Mouse (Mus musculus) myocyte (in vitro differentiated cells): Measurements from ENCODE around the gene Rpl11. TPM values are rescaled to one million over a fixed set of nuclear protein-coding genes. Genes with fewer than 3 reads are reported as not detected.

Experiments used
- H3K27me3 ChIP-seq: one replicate; pipeline ENCODE4 v1.6.1; 2011; ENCODE audit not compliant: control insufficient read depth, insufficient read depth, insufficient read length
- H3K36me3 ChIP-seq: one replicate; pipeline ENCODE4 v1.6.1; 2011; ENCODE audit not compliant: control insufficient read depth, insufficient read depth
- H3K4me2 ChIP-seq: one replicate; pipeline ENCODE4 v1.6.1; 2011; ENCODE audit warnings: low read depth, control low read depth
- H3K4me3 ChIP-seq: one replicate; pipeline ENCODE4 v1.5.1; 2011; ENCODE audit warnings: mild to moderate bottlenecking, control low read depth, moderate library complexity
- H3K79me2 ChIP-seq: one replicate; pipeline ENCODE4 v1.6.1; 2011; ENCODE audit not compliant: control insufficient read depth, insufficient read depth
- H3ac ChIP-seq: one replicate; pipeline ENCODE4 v1.6.1; 2011; ENCODE audit not compliant: control insufficient read depth, insufficient read length
- CEBPB ChIP-seq: IDR thresholded peaks from 2 replicates; pipeline ENCODE4 v1.6.1; 2011; ENCODE audit warnings: mild to moderate bottlenecking, moderate library complexity; ENCODE audit not compliant: poor library complexity, insufficient read depth, severe bottlenecking
- E2F4 ChIP-seq: IDR thresholded peaks from one replicate; pipeline ENCODE4 v1.6.1; 2011; ENCODE audit warnings: mild to moderate bottlenecking, control low read depth, moderate library complexity; ENCODE audit not compliant: insufficient read depth
- MAX ChIP-seq: IDR thresholded peaks from one replicate; pipeline ENCODE4 v1.6.1; 2011; ENCODE audit warnings: low read depth, mild to moderate bottlenecking, control low read depth
- MYOD1 ChIP-seq, 3 experiments: IDR thresholded peaks; one replicate each; pipeline ENCODE4 v1.6.1; 2011; ENCODE audit warnings: control low read depth in 2 of 3, low read depth in 2 of 3, mild to moderate bottlenecking in 2 of 3, moderate library complexity in 1 of 3; ENCODE audit not compliant: insufficient read length in 2 of 3, control insufficient read depth in 1 of 3
- MYOG ChIP-seq, 3 experiments: IDR thresholded peaks; one replicate each; pipeline ENCODE4 v1.6.1; 2011; ENCODE audit warnings: control low read depth in 2 of 3, low read depth in 2 of 3, mild to moderate bottlenecking in 2 of 3; ENCODE audit not compliant: insufficient read length in 2 of 3, control insufficient read depth in 1 of 3, insufficient read depth in 1 of 3
- POLR2A ChIP-seq: IDR thresholded peaks from one replicate; pipeline ENCODE4 v1.6.1; 2011; ENCODE audit warnings: low read depth, mild to moderate bottlenecking, control low read depth, moderate library complexity; ENCODE audit not compliant: insufficient read length
- POLR2AphosphoS2 ChIP-seq: IDR thresholded peaks from one replicate; pipeline ENCODE4 v1.6.1; 2011; ENCODE audit warnings: low read depth, control low read depth; ENCODE audit not compliant: insufficient read length
- REST ChIP-seq: IDR thresholded peaks from one replicate; pipeline ENCODE4 v1.6.1; 2011; ENCODE audit warnings: mild to moderate bottlenecking, control low read depth, moderate library complexity; ENCODE audit not compliant: insufficient read depth, insufficient read length
- SRF ChIP-seq: IDR thresholded peaks from one replicate; pipeline ENCODE4 v1.6.1; 2011; ENCODE audit warnings: low read depth; ENCODE audit not compliant: control insufficient read depth, insufficient read length
- TCF12 ChIP-seq: IDR thresholded peaks from one replicate; pipeline ENCODE4 v1.6.1; 2011; ENCODE audit warnings: mild to moderate bottlenecking, control low read depth; ENCODE audit not compliant: poor library complexity, insufficient read depth, severe bottlenecking
- TCF3 ChIP-seq: IDR thresholded peaks from one replicate; pipeline ENCODE4 v1.6.1; 2011; ENCODE audit warnings: low read depth, control low read depth; ENCODE audit not compliant: insufficient read length
- USF1 ChIP-seq: IDR thresholded peaks from one replicate; pipeline ENCODE4 v1.6.1; 2011; ENCODE audit warnings: low read depth, mild to moderate bottlenecking, control low read depth, moderate library complexity
- polyA plus RNA-seq: library from polyadenylated mRNA; unstranded; fragments of >200 nt; fragmentation: generic; extraction: Trizol; gene quantifications from one replicate; pipeline ENCODE4 v1.2.1, GENCODE M21; 2012; ENCODE audit warnings: missing spikeins

Gene Rpl11
- polyA plus RNA-seq, 1 experiment, result 1,551 TPM

DNA sequence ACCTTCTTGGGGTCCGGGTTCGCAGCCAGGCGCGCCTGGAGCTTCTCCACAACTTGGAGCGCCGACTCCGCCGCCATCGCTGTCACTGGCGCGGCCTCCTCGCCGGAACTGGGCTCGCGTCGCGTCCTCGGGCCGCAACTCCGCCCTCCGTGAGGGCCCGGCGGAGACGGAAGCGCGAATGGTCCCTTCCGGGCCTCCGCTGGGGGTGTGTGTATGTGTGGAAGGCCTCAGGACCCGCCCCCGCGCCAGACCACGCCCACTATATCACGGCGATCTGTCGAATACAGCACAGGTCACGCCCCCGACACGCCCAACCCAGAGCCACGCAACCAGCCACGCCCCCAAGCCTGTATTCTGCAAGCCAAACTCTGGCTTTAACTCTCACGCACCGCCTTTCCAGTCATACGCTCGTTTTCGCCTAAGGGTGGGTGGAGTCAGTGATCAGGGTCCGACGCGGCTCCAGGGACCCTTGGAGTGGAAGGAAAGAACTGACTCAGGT is 31.6 kb downstream of the Rpl11 start, which contains the start of gene Eloa:
Eloa (minus strand) TSS at position 215 of the 499 bp plus-strand sequence.
- peak within 1 kb of the TSS; percentile 69 for H3ac ChIP-seq
- H3K79me2 ChIP-seq, result peaks cover 45% of the 10 kb centered on the region
- TF ChIP-seq MYOD1 (IDR thresholded peaks at IDR 0.05; ENCODE audit: control insufficient read depth in 1 of 3, insufficient read length in 2 of 3, low read depth in 2 of 3) (peak in 1 of 3 experiments; percentile 3), POLR2AphosphoS2 (peak; percentile 94), MYOG (IDR thresholded peaks at IDR 0.05; ENCODE audit: control insufficient read depth in 1 of 3, insufficient read depth in 1 of 3, insufficient read length in 2 of 3, low read depth in 2 of 3) (peak in 1 of 3 experiments; percentile 27), SRF (peak; percentile 56), E2F4 (no peak), TCF3 (no peak), POLR2A (peak; percentile 90), REST (no peak)
- H3K4me3 ChIP-seq, result peak within 1 kb of the TSS; percentile 80
- H3K36me3 ChIP-seq, result no peaks in the 10 kb centered on the region
- peak within 1 kb of the TSS; percentile 92 for H3K4me2 ChIP-seq
- H3K27me3 ChIP-seq, result no peaks in the 10 kb centered on the region

DNA sequence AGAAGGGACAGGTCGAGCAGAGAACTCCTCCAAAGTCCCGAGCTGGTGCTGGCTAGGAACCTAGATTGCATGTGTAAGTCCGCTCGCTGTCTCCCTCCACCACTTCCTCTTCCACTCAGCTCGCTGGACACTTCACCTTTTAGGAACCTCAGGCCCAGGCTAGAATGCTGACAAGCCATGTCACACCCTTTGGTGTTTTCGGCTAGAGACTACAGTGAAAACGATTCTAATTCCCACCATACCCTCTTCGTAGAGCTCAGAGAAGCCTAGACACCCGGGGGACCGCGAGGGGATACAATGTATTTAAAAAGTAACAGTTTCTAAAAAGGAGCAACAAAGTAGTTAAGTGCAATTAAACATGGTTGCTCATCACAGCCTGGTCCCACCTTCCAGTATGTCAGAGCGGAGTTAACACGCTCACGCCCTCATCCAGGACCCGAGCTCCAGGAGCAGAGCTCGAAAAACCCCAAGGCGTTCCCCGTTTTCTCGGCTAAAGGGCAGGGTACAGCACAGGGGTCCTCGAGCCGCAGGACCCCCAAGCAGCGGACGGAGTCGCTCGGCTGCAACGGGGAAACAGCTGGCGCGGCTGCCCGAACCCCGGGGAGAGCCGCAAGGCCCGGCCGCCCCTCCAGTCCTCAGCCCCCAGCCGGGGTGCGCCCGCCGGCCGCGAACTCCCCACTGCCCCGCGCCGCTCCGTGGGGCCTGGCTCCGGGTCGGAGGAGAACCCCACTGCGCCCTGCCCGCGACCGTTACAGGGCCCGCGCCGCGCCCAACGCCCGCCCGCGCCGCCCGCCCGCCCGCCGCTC is 32.3 kb downstream of the Rpl11 start:
- no peaks in the 10 kb centered on the region for H3K36me3 ChIP-seq
- H3K4me2 ChIP-seq, result peak overlapping the region; percentile 92
- no peaks in the 10 kb centered on the region for H3K27me3 ChIP-seq
- peak overlapping the region; percentile 80 for H3K4me3 ChIP-seq
- TF ChIP-seq MAX, result no peak
- no peak for TF ChIP-seq POLR2AphosphoS2
- H3K79me2 ChIP-seq, result peaks cover 52% of the 10 kb centered on the region
- peak overlapping the region; percentile 69 for H3ac ChIP-seq

- no peak overlapping the region for H3K4me2 ChIP-seq
- TF ChIP-seq CEBPB (no peak), POLR2A (no peak), POLR2AphosphoS2 (no peak)
- no peak overlapping the region for H3ac ChIP-seq
- H3K4me3 ChIP-seq, result no peak overlapping the region
- no peaks in the 10 kb centered on the region for H3K27me3 ChIP-seq
- peaks cover 64% of the 10 kb centered on the region for H3K79me2 ChIP-seq
- H3K36me3 ChIP-seq, result peaks cover 13% of the 10 kb centered on the region
Observed at GRCm38 (mm10) chr4:136016059-136016602, 37.1 kb downstream of the Rpl11 start.

GRCm38 (mm10) chr4:136010586-136010985 is 42.6 kb downstream of the Rpl11 start:
- H3K27me3 ChIP-seq, result no peaks in the 10 kb centered on the region
- TF ChIP-seq SRF, result no peak
- TF ChIP-seq MYOD1 (IDR thresholded peaks at IDR 0.05; ENCODE audit: control insufficient read depth in 1 of 3, insufficient read length in 2 of 3, low read depth in 2 of 3), result no peak
- TF ChIP-seq MAX, result no peak
- no peak for TF ChIP-seq TCF3
- TF ChIP-seq POLR2AphosphoS2, result no peak

GRCm38 (mm10) chr4:136008782-136009447 is 44.3 kb downstream of the Rpl11 start:
- Histone ChIP-seq H3ac (no peak overlapping the region), H3K36me3 (peaks cover 75% of the 10 kb centered on the region), H3K4me2 (no peak overlapping the region), H3K79me2 (no peaks in the 10 kb centered on the region), H3K27me3 (no peaks in the 10 kb centered on the region), H3K4me3 (no peak overlapping the region)
- TF ChIP-seq USF1, result no peak
- no peak for TF ChIP-seq E2F4
- no peak for TF ChIP-seq POLR2A
- no peak for TF ChIP-seq POLR2AphosphoS2
- no peak for TF ChIP-seq REST
- TF ChIP-seq MAX, result no peak
- no peak for TF ChIP-seq CEBPB
- TF ChIP-seq TCF12, result no peak
- no peak for TF ChIP-seq MYOD1 (IDR thresholded peaks at IDR 0.05; ENCODE audit: control insufficient read depth in 1 of 3, insufficient read length in 2 of 3, low read depth in 2 of 3)
- TF ChIP-seq TCF3, result no peak
- no peak for TF ChIP-seq SRF
- no peak for TF ChIP-seq MYOG (IDR thresholded peaks at IDR 0.05; ENCODE audit: control insufficient read depth in 1 of 3, insufficient read depth in 1 of 3, insufficient read length in 2 of 3, low read depth in 2 of 3)

More at GRCm38 (mm10) chr4:136010586-136010985, 42.6 kb downstream of the Rpl11 start:
- peaks cover 60% of the 10 kb centered on the region for H3K36me3 ChIP-seq
- no peak overlapping the region for H3ac ChIP-seq
- H3K79me2 ChIP-seq, result peaks cover 10% of the 10 kb centered on the region
- no peak overlapping the region for H3K4me3 ChIP-seq
- no peak overlapping the region for H3K4me2 ChIP-seq
